Mouse (Mus musculus): ENCODE measurements at regions not wholly inside any gene's neighbourhood (a gene's known extent, or its start where the extent isn't known, plus 50 kb on each side); places are given as distances from the start of the nearest gene placed in this dataset.

DNA sequence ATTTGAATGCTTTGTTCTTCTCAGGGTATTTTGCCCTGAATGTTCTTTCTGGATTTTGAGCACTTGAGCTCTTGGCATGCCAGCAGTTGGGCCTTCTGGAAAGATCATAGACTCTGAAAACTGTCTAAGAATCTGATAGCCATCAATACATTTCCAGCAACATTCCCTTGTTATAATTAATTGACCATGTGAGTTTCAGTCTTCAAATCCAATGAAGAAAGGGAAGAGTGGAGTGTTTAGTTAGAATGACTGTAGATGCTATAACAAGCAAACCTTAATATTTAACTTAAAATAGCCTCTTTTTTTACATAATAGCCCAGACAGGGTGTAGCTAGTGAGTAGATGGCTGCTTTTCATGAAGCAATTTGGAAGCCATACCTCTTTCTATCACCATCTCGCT, 1268.8 kb upstream of the A1bg start:
- H3K9me3 ChIP-seq (replicated peaks; ENCODE audit: insufficient read depth, low read length): no peaks in the 10 kb centered on the region
- peaks cover 11% of the 10 kb centered on the region for H3K79me2 ChIP-seq (ENCODE audit: control insufficient read depth, insufficient read depth, low read length, poor library complexity)
- H3K27me3 ChIP-seq (ENCODE audit: control insufficient read depth in 1 of 2, insufficient read depth in 2 of 2, low read length in 2 of 2): no peaks in the 10 kb centered on the region
- DNase-seq (ENCODE audit: low read depth, low spot score): no peak
- H3K4me1 ChIP-seq (ENCODE audit: control insufficient read depth in 1 of 2, insufficient read depth in 2 of 2, low read length in 2 of 2): peaks cover 33 to 39% of the 10 kb centered on the region in 2 experiments
- H3K9ac ChIP-seq (ENCODE audit: control insufficient read depth, low read depth, low read length, poor library complexity, severe bottlenecking): peak overlapping the region; percentile 40
- H3K4me3 ChIP-seq (ENCODE audit: control insufficient read depth in 1 of 2, insufficient read depth in 1 of 2, low read depth in 2 of 2, low read length in 2 of 2): no peak overlapping the region; a peak in 1 of 4 replicates
- peak; percentile 90; the same call in 1 of the 2 replicates for TF ChIP-seq CHD1 (IDR thresholded peaks at IDR 0.05; ENCODE audit: low read depth, low read length)
- TF ChIP-seq SMC3 (IDR thresholded peaks at IDR 0.05; ENCODE audit: low read depth, low read length): no peak
- no peak for TF ChIP-seq RCOR1 (IDR thresholded peaks at IDR 0.05; ENCODE audit: low read depth, low read length)
- no peak for TF ChIP-seq JUND (IDR thresholded peaks at IDR 0.05; ENCODE audit: low read depth, low read length)
- TF ChIP-seq CHD2 (IDR thresholded peaks at IDR 0.05; ENCODE audit: low read length): no peak
- H3K27ac ChIP-seq (ENCODE audit: control insufficient read depth, low read depth, low read length): peak overlapping the region; percentile 94
- H3K36me3 ChIP-seq (ENCODE audit: control insufficient read depth in 1 of 2, insufficient read depth in 2 of 2, low read length in 2 of 2): peaks cover 12 to 63% of the 10 kb centered on the region in 2 experiments

DNA sequence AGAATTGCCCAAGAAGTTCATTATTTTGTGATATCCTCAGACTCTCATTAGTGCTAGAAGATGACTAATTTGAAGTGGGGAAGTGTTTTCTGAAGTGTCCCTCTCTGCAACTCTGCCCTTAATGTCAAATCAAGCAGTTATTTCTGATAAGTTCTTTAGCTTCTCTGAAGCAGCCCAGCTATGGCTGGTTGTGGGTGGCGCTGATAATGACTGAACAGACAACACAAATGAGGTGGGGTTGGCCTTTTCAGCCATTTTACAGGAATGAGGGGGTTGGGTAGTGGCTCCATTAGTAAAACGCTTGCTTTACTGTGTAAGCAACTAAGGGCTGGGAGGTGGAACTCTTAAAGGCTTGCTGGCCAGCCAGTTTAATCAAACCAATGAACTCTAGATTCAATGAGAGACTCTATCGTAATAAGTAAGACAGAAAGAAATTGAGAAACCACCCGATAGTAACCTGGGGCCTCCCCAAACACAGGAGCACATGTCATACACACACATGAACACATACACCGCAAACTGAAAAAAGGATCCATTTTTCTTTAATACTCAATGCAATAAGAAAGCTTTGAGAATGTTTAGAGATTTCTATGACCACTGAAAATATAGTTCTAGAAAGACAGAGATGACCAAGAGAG, 1268.3 kb upstream of the A1bg start:
- peaks cover 12 to 63% of the 10 kb centered on the region in 2 experiments for H3K36me3 ChIP-seq (ENCODE audit: control insufficient read depth in 1 of 2, insufficient read depth in 2 of 2, low read length in 2 of 2)
- H3K9me3 ChIP-seq (replicated peaks; ENCODE audit: insufficient read depth, low read length): no peaks in the 10 kb centered on the region
- H3K4me3 ChIP-seq (ENCODE audit: control insufficient read depth in 1 of 2, insufficient read depth in 1 of 2, low read depth in 2 of 2, low read length in 2 of 2): peak overlapping the region in 1 of 2 experiments; percentile 10; a peak in 1 of 4 replicates
- H3K4me1 ChIP-seq (ENCODE audit: control insufficient read depth in 1 of 2, insufficient read depth in 2 of 2, low read length in 2 of 2): peaks cover 33 to 39% of the 10 kb centered on the region in 2 experiments
- no peaks in the 10 kb centered on the region for H3K27me3 ChIP-seq (ENCODE audit: control insufficient read depth in 1 of 2, insufficient read depth in 2 of 2, low read length in 2 of 2)
- peak overlapping the region; percentile 94 for H3K27ac ChIP-seq (ENCODE audit: control insufficient read depth, low read depth, low read length)
- DNase-seq (ENCODE audit: low read depth, low spot score): peak; percentile 96
- H3K79me2 ChIP-seq (ENCODE audit: control insufficient read depth, insufficient read depth, low read length, poor library complexity): peaks cover 10% of the 10 kb centered on the region
- TF ChIP-seq ELF1 (IDR thresholded peaks at IDR 0.05; ENCODE audit: low read depth, low read length) (0 out of 2 replicates have a peak, but pooled peaks have one; percentile 25), RCOR1 (IDR thresholded peaks at IDR 0.05; ENCODE audit: low read depth, low read length) (peak; percentile 77), NRF1 (IDR thresholded peaks at IDR 0.05; ENCODE audit: insufficient read depth, low read depth, low read length, poor library complexity, severe bottlenecking) (no peak), ETS1 (IDR thresholded peaks at IDR 0.05; ENCODE audit: low read depth, low read length) (peak; percentile 90), MAX (IDR thresholded peaks at IDR 0.05; ENCODE audit: low read length) (peak; percentile 71; the same call in 1 of the 2 replicates), USF2 (IDR thresholded peaks at IDR 0.05; ENCODE audit: borderline replicate concordance in 1 of 2, insufficient read depth in 1 of 2, low read depth in 1 of 2, low read length in 2 of 2) (no peak), ZMIZ1 (IDR thresholded peaks at IDR 0.05; ENCODE audit: low read depth, low read length) (peak; percentile 49; the same call in 1 of the 2 replicates), GABPA (IDR thresholded peaks at IDR 0.05; ENCODE audit: low read depth, low read length) (no peak), EP300 (IDR thresholded peaks at IDR 0.05; ENCODE audit: low read depth in 1 of 2, low read length in 2 of 2) (peak; percentile 93 to 94), CHD2 (IDR thresholded peaks at IDR 0.05; ENCODE audit: low read length) (peak; percentile 78), MAZ (IDR thresholded peaks at IDR 0.05; ENCODE audit: low read depth, low read length) (0 out of 2 replicates have a peak, but pooled peaks have one; percentile 57), POLR2A (IDR thresholded peaks at IDR 0.05; ENCODE audit: control insufficient read depth in 1 of 2, insufficient read depth in 1 of 2, low read depth in 1 of 2, low read length in 2 of 2, poor library complexity in 1 of 2) (peak in 1 of 2 experiments; percentile 61; a peak in 2 of 4 replicates), HCFC1 (IDR thresholded peaks at IDR 0.05; ENCODE audit: low read depth, low read length) (peak; percentile 67; the same call in 1 of the 2 replicates), TCF12 (IDR thresholded peaks at IDR 0.05; ENCODE audit: low read depth, low read length) (peak; percentile 91), TAL1 (IDR thresholded peaks at IDR 0.05; ENCODE audit: low read length) (peak; percentile 92), BHLHE40 (IDR thresholded peaks at IDR 0.05; ENCODE audit: borderline replicate concordance, low read depth, low read length) (peak; percentile 66; the same call in 1 of the 2 replicates), GATA1 (IDR thresholded peaks at IDR 0.05; ENCODE audit: low read depth, low read length) (peak; percentile 93), E2F4 (IDR thresholded peaks at IDR 0.05; ENCODE audit: borderline replicate concordance, low read depth, low read length) (no peak), SIN3A (IDR thresholded peaks at IDR 0.05; ENCODE audit: low read length) (peak; percentile 92), MYB (IDR thresholded peaks at IDR 0.05; ENCODE audit: low read depth, low read length) (peak; percentile 51)
- peak overlapping the region; percentile 62 for H3K9ac ChIP-seq (ENCODE audit: control insufficient read depth, low read depth, low read length, poor library complexity, severe bottlenecking)
